Mouse (Mus musculus) erythroblast, adult 5-6 weeks (primary cell): ENCODE measurements around the gene Cyp11a1. TPM values are rescaled to one million over a fixed set of nuclear protein-coding genes. Genes with fewer than 3 reads are reported as not detected.

ENCODE experiments used
- ATAC-seq: replicated peaks from 2 replicates; pipeline ENCODE4 v1.8.0; 2016; ENCODE audit warnings: moderate number of reproducible peaks, mild to moderate bottlenecking, moderate TSS enrichment, inconsistent platforms; ENCODE audit not compliant: poor library complexity, low FRiP score, severe bottlenecking
- total RNA-seq, 2 experiments: library from RNA; stranded (forward) in 1 of 2; stranded (reverse) in 1 of 2; fragments of 150-400 nt in 1 of 2; fragments of 200-764, 138-1000 nt in 1 of 2; gene quantifications; 2 replicates each; pipeline versions ENCODE4 v1.2.3 to v1.2.4; 2015 to 2017; ENCODE audit warnings: low replicate concordance in 2 of 2

Gene Cyp11a1
- total RNA-seq (2015; ENCODE audit: low replicate concordance) (0.63 and 2.3 TPM in 2 replicates), total RNA-seq (2017; ENCODE audit: low replicate concordance) (1.7 and 2.3 TPM in 2 replicates)

DNA sequence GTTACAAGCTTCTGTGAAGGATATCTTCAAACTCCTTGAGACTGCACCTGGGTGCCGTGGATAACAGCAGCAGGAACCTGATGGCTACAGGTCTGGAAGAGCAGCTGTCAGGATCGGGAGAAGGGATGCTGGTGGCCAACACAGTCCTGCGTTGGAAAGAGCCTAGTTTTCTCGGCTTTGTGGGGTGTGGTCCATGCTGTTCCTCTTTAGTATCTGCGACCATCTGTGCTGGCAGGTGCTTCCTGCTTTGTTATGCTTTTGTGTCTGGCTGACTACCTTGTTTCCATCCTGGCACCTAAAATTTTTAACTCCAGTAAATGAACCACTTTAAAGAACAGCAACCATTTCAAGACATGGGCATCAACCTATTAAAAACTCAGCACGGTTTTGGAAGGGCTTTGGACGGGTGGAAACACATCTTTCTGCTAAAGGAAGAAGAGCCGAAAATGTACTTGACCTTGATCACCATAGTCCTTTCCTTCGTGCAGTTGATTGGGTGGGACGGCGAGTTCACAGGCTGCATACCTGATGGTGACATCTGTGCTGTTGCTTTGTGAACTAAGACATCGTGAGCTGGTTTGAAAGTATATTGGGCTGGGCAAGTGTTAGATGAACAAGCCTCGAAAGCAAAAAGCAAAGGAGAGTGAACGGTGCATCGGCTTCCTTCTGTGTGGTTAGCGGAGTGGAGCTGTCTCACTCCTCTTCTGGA lies at the start of gene Cyp11a1:
Gene Cyp11a1 (plus strand): TSS at position 659 of the 709 bp plus-strand sequence.
- no peak for ATAC-seq

DNA sequence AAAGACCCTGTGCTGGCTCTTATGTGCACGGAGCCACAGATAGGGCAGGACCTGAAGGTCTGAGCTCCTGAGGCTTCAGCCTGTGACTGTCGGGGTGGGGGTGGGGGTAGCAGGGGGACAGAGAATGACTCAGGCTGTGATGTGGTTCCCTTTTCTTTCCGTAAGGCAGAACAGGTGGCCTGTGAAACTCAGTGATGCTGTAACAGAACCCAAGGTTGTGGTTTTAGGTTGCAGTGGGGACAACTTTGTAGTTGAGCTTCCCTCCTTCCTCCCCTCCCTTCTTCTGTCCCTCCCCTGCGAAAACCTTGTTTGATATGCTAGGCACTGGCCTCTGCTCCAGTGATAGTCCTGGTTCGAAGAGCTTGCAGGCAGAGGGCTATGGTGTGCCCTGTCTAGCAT lies 49.4 kb upstream of the Cyp11a1 start:
- ATAC-seq: no peak

DNA sequence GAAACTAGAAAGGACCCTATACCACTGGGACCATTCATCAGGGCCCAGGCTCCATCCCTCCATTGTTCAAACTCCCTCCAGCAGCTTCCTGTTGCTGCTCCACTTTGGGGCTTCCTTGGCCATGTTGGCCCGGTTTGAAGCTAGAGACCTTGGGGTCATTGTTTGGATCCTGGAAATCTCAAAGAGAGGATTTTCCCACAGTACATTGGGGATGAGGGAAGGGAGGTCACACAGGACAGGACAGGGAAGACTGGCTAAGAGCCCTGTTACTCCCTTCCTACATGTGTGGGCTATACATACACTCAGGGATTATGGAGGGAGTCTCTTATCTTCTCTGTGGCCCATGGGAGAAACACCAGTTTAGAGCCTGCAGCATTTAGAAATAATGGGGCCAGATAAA lies 47.6 kb upstream of the Cyp11a1 start:
- no peak for ATAC-seq

DNA sequence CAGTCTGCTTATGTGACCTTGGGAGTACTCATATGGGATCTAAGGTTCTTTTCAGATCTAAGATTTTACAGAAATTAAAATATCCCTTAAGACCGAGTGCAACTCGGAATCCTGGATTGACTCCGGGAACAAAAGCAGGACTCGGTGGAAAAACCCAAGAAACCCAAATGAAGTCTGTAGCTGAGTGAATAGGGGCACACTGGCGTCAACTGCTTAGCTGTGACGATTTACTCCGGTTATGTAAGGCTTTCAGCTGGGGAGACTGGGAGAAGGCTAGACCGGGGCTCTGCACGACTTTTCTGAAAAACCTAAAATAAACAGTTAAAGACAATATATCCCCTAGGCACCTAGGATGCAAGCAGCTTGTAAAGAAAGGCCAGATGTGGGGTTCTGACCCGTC lies 46.8 kb upstream of the Cyp11a1 start:
- no peak for ATAC-seq

DNA sequence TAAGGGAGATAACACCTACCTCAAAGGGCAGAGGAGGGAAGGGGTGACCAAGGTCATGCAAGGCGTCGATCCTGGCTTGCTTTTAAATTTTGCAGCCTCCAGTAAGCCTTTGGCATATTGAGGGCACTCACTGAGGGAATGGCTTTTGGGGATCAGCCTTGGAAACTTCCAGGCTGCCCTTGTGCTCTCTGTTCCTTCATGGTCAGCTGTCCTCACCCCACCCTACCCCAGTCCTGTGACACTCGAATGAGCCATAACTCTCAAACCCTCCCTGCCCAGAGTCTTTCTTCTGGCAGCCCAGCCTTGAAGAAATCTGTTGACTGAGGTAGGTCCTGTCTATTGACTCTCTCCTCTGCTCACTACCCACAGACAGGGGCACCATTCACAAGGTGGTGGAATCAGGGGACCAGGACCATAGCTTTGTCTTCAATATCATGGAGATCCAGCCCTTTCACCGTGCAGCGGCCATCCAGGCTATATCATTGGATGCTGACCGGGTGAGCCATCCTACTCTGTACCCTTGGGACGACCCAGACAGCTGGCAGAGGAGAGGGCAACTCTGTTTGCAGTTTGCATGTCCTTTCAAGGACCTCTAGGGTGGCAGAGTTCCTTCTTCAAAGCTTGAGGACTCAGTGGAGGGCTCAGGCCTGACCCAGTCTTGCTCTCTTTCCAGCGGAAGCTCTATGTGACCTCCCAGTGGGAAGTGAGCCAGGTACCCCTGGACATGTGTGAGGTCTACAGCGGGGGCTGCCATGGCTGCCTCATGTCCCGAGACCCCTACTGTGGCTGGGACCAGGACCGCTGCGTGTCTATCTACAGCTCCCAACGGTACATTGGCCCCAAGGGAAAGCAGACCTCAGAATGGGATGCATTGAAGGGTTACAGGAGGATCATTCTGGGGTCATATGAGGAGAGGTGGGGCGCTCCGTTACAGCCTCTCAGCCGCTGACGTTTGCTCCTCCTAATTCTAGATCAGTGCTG lies 46.0 kb upstream of the Cyp11a1 start:
- ATAC-seq: no peak

DNA sequence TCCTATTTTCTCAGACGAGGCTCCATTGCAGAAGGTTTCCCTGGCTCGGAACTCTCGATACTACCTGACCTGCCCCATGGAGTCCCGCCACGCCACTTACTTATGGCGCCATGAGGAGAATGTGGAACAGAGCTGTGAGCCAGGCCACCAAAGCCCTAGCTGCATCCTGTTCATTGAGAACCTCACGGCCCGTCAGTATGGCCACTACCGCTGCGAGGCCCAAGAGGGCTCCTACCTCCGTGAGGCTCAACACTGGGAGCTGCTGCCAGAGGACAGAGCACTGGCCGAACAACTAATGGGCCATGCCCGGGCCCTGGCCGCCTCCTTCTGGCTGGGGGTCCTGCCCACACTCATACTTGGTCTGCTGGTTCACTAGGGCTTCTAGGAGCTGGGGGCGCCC lies 45.0 kb upstream of the Cyp11a1 start:
- no peak for ATAC-seq

DNA sequence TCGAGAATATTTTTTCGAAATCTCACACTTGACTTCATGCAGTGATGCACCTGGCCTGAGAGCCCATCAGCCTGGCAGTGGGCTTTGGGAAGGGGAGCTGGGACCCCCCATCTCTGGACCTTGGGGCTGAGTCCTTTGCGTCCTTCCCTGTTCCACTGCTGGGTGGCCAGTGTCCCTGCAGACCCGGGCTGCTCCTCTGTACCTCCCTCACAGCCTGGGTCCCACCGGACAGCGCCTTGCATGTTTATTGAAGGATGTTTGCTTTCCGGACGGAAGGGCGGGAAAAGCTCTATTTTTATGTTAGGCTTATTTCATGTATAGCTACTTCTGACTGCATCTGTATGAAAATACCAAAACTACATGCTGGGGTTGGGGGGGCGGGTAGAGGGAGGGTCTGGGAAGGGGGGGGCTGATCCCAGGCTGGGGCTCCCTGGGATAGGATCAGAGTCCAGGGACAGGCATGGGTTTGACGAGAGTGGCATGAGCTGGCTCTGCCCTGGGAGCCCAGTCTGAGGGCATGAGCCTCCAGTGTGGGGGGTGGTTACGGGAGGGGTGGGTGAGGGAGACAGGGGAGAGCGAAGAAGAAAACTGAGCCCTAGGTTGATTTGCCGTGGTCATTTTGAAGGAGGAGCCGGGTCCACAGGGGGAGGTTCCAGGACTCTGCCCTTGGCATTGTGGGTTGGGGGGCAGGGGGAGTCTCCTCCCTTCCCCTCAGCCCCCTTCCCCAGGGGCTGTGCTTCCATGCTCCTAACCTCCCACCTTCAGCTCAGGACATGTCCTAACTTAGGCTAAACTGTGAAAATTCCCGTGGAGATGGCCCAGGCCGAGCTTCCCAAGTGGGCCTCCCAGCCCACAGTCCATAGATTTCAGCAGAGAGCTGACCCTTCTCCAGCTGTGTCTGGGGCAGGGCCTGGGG lies 44.1 kb upstream of the Cyp11a1 start:
- no peak for ATAC-seq

DNA sequence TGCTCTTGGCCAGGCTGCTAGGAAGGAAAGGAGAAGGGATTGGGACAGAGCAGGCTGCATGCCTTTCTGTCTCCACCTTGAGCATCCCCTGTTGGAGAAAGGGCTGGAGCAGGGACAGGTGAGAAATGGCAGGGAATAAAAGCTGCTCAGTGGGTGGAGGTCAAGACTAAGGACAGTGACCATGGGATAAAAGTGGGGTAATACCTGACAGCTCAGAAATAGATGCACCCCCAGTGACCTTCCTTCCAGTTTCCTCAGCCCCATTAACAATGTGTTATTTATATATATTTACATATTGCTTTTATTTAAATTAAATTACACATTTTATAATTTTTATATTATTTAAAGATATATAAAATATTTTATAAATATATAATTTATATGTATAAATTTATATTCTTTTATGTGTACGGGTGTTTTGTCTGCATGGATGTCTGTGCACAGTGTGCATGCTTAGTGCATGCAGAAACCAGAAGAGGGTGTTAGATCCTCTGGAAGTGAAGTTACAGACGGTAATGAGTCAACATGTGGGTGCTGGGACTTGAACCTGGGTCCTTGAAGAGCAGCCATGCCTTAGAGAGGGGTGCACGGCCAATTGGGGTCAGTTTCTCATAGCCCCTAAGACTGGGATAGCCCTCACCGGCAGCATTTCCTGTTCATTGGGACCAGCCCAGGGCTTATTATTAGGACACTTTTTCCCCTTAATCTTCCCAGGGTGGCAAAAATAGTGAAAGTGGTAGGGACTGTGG lies 42.8 kb upstream of the Cyp11a1 start:
- ATAC-seq: no peak

DNA sequence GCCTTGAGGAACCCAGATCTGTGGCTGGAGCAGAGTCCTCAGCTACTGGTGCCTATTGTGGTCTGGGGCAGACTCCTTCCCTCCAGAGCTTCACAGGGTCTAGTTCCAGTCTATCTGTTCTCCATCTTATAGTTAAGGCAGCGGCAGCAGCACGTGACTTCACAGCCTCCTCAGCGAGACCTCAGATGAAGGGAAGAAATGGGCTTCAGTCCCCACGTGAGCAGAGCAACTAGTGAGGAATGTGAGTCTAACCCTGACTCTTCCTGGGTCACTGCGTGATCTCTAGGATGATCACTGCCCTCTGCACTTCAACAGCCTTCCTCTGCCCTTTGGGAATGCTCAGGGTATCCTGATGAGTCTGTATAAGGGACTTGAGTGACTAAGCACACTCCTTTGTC lies 42.2 kb upstream of the Cyp11a1 start:
- ATAC-seq: no peak

DNA sequence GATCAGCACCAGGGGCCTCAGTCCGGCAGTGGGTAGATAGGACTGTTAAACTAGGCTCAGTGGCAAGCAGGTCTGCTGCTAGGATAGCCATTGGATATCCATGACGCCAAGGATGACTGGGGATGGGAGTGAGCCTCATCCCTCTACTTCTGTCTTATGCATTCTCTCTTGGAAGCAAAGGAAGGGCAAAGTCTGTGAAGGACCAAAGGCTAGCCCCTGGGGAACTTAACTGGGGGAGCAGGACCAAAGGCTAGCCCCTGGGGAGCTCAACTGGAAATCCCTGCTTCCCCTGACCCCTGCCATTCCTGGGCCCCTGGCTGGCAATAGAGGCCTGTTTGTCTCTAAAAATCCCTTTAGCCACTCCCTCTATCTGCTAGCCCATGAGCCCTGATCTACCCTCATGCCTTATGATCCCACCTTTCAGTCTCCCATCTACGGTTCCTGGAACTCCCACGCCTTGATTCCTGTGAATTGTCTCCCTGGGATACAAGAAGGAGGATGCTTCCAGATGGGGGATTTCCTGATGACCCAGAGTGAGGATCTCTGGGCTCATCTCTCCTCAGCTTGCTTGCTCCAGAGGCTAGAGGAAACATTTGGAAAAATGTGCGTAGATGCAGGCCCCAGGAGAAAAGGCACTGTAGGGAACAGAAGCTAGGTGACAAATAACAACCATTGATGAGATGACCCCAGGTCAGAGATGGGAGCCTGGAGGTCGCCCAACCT lies 41.5 kb upstream of the Cyp11a1 start:
- no peak for ATAC-seq

DNA sequence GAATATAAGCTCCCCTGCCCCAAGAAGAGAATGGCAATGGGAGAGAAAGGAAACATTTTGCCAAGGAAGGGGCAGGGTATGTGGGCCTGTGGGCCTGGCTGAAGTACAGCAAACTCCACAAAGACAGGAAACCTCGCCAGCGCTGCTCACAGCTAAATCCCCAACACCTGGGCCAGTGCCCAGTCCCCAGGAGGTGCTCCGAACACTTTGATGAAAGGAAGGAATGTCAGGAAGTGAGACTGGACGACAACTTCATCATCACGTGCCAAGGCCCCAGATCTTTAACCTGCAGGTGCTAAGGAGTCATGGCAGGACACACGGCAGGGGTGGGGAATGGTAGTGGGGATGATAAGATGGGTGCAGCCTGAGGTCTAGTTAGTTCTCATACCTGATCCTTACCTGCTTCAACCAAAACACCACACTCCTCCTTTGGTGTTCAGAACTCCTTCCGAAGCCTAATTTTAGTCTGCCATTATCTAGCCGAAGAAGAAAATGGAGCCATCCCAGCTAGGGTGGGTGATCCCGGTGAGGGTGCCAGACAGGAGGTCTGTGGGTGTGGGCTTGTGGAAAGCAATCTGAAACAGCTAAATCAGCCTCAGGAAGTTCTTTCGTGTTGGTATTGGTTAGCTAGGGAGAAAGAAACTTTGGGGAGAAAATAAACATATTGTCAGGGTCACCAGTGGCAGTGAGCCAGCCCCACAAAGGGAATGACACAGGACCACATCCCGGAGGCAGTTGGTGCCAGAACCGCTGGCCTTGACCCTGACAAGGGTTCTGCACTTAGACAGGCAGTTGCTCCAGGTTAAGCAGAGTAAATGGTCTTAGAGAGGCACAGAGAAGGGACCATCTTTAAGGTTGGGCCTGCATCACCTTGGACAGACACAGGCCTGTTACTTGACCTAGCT lies 40.7 kb upstream of the Cyp11a1 start:
- no peak for ATAC-seq

DNA sequence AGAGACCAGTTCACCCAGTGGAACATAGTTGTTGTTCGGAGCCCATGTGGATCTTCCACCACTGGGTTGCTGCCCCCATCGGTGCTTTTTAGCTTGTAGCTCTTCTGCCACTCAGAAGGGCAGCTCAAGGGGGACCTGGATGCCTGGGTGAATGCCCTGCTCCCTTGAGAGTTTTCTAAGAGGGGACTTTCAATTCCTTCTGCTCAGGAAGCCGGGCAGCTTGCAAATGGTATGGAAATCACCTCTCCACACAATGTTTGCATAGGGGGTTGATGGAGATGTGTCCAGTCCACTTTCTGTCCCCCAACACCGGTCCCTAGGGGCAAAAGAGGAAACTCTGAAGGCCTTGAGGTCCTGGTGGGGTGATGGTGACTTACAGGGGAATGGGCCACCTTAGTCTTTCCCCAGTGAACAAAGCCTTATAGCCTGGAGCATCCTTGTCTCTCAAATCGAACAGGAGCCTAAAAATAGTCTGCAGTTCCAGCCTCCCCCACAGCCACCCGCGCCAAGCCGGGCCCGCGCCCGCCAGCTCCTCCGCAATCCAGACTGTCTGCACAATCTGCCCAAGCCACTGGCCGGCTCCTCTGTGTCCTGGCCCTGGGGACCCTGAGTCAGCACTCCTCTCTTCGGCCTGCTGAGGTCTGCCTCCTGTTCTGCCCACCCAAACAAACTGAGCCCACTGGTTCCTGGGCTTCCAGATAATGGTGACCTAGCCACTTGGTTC lies 38.8 kb upstream of the Cyp11a1 start:
- no peak for ATAC-seq

DNA sequence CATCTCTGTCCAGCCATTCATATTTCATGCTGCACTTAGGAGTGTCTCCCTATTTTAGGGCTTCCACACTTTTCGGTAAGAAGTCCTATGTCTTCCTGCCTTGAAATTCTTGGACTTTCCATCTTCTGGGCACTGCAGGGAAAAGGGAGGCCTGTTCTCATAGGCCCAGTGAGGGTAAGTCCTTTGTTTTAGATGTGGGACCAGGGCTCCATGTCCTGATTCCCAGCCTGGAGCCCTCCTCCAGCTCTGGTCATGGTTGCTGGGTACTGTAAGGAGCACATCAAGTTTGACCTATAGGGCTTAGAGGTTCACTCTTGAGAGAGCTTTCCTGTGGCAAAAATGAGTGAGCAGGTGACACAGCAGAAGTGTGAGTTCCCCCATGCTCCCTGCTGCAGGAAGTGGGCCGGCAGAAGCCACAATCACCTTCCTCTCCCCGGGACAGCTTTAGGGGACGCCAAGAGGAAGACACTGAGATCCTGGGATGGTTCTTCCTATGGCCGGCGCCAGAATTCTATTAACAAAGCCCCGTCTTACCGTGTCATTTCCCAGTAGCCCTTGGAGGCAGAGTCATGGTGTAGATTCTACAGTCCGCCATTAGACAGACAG lies 37.9 kb upstream of the Cyp11a1 start:
- ATAC-seq: no peak

DNA sequence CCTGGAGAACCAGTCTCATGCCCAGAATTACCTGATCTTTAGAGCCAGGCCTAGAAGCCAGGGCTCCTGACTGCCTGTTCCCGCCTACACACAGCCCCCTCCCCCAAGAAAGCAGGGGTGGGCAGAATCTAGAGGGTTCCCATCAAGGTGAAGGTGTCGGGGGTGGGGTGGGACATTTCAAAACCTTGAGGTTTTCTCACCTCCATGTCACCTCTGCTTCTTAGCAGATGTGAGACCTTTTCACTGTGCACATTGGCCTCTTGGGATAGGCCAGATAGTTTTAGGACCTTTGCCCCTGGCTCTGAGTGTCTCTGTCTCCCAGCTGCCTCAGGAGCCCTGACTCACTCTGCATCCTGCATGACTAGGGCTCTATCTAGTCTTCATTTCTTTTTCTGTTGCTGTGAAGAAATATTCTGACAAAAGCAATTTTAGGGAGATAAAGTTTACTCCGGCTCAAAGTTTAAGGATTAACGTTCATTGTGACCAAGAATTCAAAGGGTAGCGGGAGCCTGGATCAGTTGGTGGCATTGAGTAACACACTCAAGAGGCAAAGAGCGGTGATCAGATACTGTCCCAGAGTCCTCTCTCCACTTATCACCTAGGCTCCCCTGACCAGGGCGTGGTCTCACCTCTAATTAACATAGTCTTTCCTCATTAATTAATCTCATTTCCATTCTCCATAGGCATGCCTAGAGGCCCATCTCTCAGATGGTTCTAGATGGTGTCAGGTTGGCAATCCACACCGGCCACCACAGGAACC lies 37.2 kb upstream of the Cyp11a1 start:
- ATAC-seq: no peak

DNA sequence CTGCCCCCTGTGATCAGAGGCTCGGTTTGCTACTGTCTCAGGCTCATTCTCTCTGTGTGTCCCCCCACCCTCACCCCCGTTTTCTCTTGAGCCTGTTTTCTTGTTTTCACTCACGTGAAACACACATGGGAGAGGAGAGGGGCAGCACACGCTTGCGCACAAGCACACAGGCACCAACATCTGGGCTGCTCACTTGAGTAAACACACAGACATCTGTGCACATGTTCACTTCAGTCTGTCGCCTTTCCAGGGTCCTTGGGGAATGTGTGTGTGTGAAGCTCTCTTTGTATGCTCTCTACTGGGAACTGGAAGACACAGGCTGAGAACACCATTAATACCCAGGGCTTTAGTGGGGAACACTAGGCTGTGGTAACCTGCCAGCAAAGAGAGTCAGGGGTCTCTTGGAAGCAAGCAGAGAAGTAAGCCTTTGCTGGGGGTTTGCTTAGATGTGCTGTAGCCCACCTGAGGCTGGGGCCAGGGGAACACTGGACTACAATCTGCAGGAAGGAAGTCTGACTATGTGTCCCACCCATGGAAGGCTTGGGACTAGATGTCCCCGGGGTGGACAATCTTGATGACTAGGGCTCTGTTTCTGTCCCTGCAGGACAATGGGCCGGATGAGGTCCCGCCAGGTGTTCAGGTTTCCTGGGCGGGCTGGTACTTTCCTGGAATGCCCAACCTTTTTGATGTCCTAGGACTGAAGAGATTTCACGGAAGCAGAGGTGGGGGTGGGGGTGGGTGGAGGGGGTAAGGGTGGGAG lies 36.3 kb upstream of the Cyp11a1 start:
- ATAC-seq: no peak
